Mouse (Mus musculus) stomach, postnatal 0 days (tissue): ENCODE measurements at regions not wholly inside any gene's neighbourhood (a gene's known extent, or its start where the extent isn't known, plus 50 kb on each side); places are given as distances from the start of the nearest gene placed in this dataset.

Source experiments
- CTCF ChIP-seq: IDR thresholded peaks from 2 replicates; pipeline ENCODE4 v1.5.1; 2016; ENCODE audit warnings: antibody characterized with exemption, low read depth, mild to moderate bottlenecking, moderate library complexity
- EP300 ChIP-seq: optimal IDR thresholded peaks from 2 replicates; pipeline ENCODE3; 2016; ENCODE audit warnings: antibody characterized with exemption

- TF ChIP-seq EP300 (no peak), CTCF (no peak)
Observed at GRCm38 (mm10) chr11:112951421-112951820, 169.4 kb downstream of the Sox9 start.
